Mouse (Mus musculus): ENCODE measurements around the gene Pdss1.

- TF ChIP-seq CTCF (IDR thresholded peaks at IDR 0.05) (no peak), EP300 (IDR thresholded peaks at IDR 0.05) (no peak)
Observed at GRCm38 (mm10) chr2:22862194-22862593, 33.1 kb upstream of the Pdss1 start.
